Mouse (Mus musculus): Measurements from ENCODE around the gene Olfr1414.
"Not testable (repeated sequence)": the region's sequence is repeated elsewhere in the genome, so short reads cannot be mapped to it uniquely, and the experiment has no call there.

DNA sequence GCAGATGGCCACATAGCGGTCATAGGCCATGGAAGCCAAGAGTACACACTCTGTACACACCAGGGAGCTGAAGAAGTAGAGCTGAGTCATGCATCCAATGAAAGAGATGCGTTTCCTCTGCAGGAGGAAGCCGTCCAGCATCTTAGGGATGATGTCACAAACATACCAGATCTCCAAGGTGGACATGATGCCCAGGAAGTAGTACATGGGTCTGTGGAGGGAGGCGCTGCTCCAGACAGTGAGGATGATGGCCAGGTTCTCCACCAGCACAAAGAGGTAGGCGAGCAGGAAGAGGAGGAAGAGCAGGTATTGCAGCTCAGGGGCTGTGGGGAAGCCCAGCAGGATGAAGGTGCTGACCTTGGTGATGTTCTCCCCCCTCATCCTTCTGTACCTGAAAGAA is 6.8 kb downstream of the Olfr1414 start:
- not testable (repeated sequence) for TF ChIP-seq GATA1 (IDR thresholded peaks at IDR 0.05; ENCODE audit: borderline replicate concordance, low read length); FLI1 (IDR thresholded peaks at IDR 0.05; ENCODE audit: low read length)
